Mouse (Mus musculus) limb, embryonic 15.5 days (tissue): ENCODE data around the gene Asap3. TPM values are rescaled to one million over a fixed set of nuclear protein-coding genes. Genes with fewer than 3 reads are reported as not detected.

Experiments
- ATAC-seq: fragments of 200-750 bp; cut with Nextera tagmentation; 2 replicates; pipeline ENCODE4 v1.8.0; 2017; ENCODE audit warnings: low read depth, moderate TSS enrichment; ENCODE audit not compliant: insufficient number of reproducible peaks, low FRiP score, low TSS enrichment
- H3K27ac ChIP-seq: fragments of 300-500 bp; sonication (generic); 2 replicates; pipeline ENCODE4 v1.5.1; 2015; ENCODE audit warnings: moderate library complexity, mild to moderate bottlenecking, inconsistent platforms
- H3K27me3 ChIP-seq: fragments of 300-500 bp; sonication (generic); 2 replicates; pipeline ENCODE4 v1.6.1; 2015; ENCODE audit warnings: inconsistent platforms
- H3K36me3 ChIP-seq: fragments of 300-500 bp; sonication (generic); 2 replicates; pipeline ENCODE4 v1.6.1; 2015; ENCODE audit warnings: inconsistent platforms
- H3K4me1 ChIP-seq: fragments of 300-500 bp; sonication (generic); 2 replicates; pipeline ENCODE4 v1.6.1; 2015; ENCODE audit warnings: inconsistent platforms
- H3K4me2 ChIP-seq: fragments of 300-500 bp; sonication (generic); 2 replicates; pipeline ENCODE4 v1.6.1; 2015; ENCODE audit warnings: mild to moderate bottlenecking, inconsistent platforms
- H3K4me3 ChIP-seq: fragments of 300-500 bp; sonication (generic); 2 replicates; pipeline ENCODE4 v1.5.1; 2015; ENCODE audit warnings: mild to moderate bottlenecking, inconsistent platforms
- H3K9ac ChIP-seq: fragments of 300-500 bp; sonication (generic); 2 replicates; pipeline ENCODE4 v1.6.1; 2015; ENCODE audit warnings: inconsistent platforms
- H3K9me3 ChIP-seq: fragments of 300-500 bp; sonication (generic); 2 replicates; pipeline ENCODE4 v1.6.1; 2016; ENCODE audit warnings: inconsistent platforms
- WGBS: fragments of 180-500 bp; shearing (Covaris S2); methylation state at CpG from one replicate; pipeline ENCODE4 v1.1.7; 2015; 5-methylcytosine and 5-hydroxymethylcytosine counted together
- polyA plus RNA-seq: library from polyadenylated mRNA; unstranded; fragments of >200 nt; fragmentation: Nextera tagmentation; extraction: Ambion mirVana; gene quantifications from 2 replicates; pipeline ENCODE4 v1.2.1, GENCODE M21; 2015

Gene Asap3
- polyA plus RNA-seq, 1 experiment from 2014 or later, result 19.0 TPM

- H3K9ac ChIP-seq, result peak overlapping the region; percentile 69
- peak overlapping the region; percentile 84 for H3K4me2 ChIP-seq
- peak; percentile 85 for ATAC-seq
- peaks cover 38% of the 10 kb centered on the region for H3K36me3 ChIP-seq
- H3K27me3 ChIP-seq, result no peaks in the 10 kb centered on the region
- H3K4me1 ChIP-seq, result peaks cover 50% of the 10 kb centered on the region
- WGBS, result under 1% methylated on average over 29 of the region's 29 CpGs
- no peaks in the 10 kb centered on the region for H3K9me3 ChIP-seq
- H3K27ac ChIP-seq, result peak overlapping the region; percentile 95
- H3K4me3 ChIP-seq, result peak overlapping the region; percentile 68
Measured at GRCm38 (mm10) chr4:136285811-136286371, 79.7 kb downstream of the Asap3 start.

- H3K4me2 ChIP-seq, result no peak overlapping the region
- WGBS, result 58% methylated on average over 66 of the region's 66 CpGs
Measured at GRCm38 (mm10) chr4:136289918-136290780, 84.0 kb downstream of the Asap3 start.

GRCm38 (mm10) chr4:136290781-136291595, 84.8 kb downstream of the Asap3 start:
- Histone ChIP-seq H3K27ac (no peak overlapping the region), H3K9ac (no peak overlapping the region), H3K4me2 (no peak overlapping the region), H3K9me3 (no peaks in the 10 kb centered on the region), H3K4me3 (no peak overlapping the region), H3K36me3 (peaks cover 76% of the 10 kb centered on the region), H3K4me1 (peaks cover 17% of the 10 kb centered on the region), H3K27me3 (no peaks in the 10 kb centered on the region)
- WGBS, result 71% methylated on average over 39 of the region's 39 CpGs
- no peak for ATAC-seq

More at GRCm38 (mm10) chr4:136289918-136290780, 84.0 kb downstream of the Asap3 start:
- Histone ChIP-seq H3K9ac (no peak overlapping the region), H3K4me1 (peaks cover 17% of the 10 kb centered on the region), H3K36me3 (peaks cover 76% of the 10 kb centered on the region), H3K27ac (no peak overlapping the region), H3K27me3 (no peaks in the 10 kb centered on the region), H3K9me3 (no peaks in the 10 kb centered on the region), H3K4me3 (no peak overlapping the region)
- ATAC-seq, result no peak

- Histone ChIP-seq H3K4me1 (peaks cover 13% of the 10 kb centered on the region), H3K4me3 (no peak overlapping the region), H3K36me3 (peaks cover 76% of the 10 kb centered on the region), H3K27me3 (no peaks in the 10 kb centered on the region), H3K9ac (no peak overlapping the region), H3K27ac (no peak overlapping the region), H3K9me3 (no peaks in the 10 kb centered on the region), H3K4me2 (no peak overlapping the region)
- no peak for ATAC-seq
- 92% methylated on average over 6 of the region's 6 CpGs for WGBS
Measured at GRCm38 (mm10) chr4:136291692-136292091, 85.5 kb downstream of the Asap3 start.

Other genes starting within 250 kb of the Asap3 start
- 58.2 and 66.7 TPM in 2 replicates for gene Gale, start 242.6 kb upstream of the Asap3 start, polyA plus RNA-seq
- gene Lypla2, start 233.7 kb upstream of the Asap3 start, polyA plus RNA-seq, result 114 TPM in 2 replicates
- 51.3 and 54.5 TPM in 2 replicates for gene Pithd1, start 219.1 kb upstream of the Asap3 start, polyA plus RNA-seq
- gene Eloa, start 184.6 kb upstream of the Asap3 start, polyA plus RNA-seq, result 47.0 and 47.7 TPM in 2 replicates
- 425 and 483 TPM in 2 replicates for gene Rpl11, start 152.9 kb upstream of the Asap3 start, polyA plus RNA-seq
- gene Id3, start 62.9 kb upstream of the Asap3 start, polyA plus RNA-seq, result 488 and 490 TPM in 2 replicates
- 10.0 and 14.5 TPM in 2 replicates for gene E2f2, start 34.0 kb upstream of the Asap3 start, polyA plus RNA-seq
- 20.6 and 29.9 TPM in 2 replicates for gene Tcea3, start 41.4 kb downstream of the Asap3 start, polyA plus RNA-seq
- gene Zfp46, start 78.3 kb downstream of the Asap3 start, polyA plus RNA-seq, result 25.0 and 25.9 TPM in 2 replicates
- 160 and 164 TPM in 2 replicates for gene Hnrnpr, start 104.6 kb downstream of the Asap3 start, polyA plus RNA-seq
- 1.2 and 1.4 TPM in 2 replicates for gene Htr1d, start 217.2 kb downstream of the Asap3 start, polyA plus RNA-seq